Mouse (Mus musculus): ENCODE data around the gene Crcp. TPM values are rescaled to one million over a fixed set of nuclear protein-coding genes. Genes with fewer than 3 reads are reported as not detected.

Gene Crcp
- polyA plus RNA-seq, 1 experiment from 2014 or later = 86.8 TPM

- no peak for ATAC-seq
- H3K4me3 ChIP-seq (ENCODE audit: low read depth, low read length) = no peak overlapping the region
- no peaks in the 10 kb centered on the region for H3K9me3 ChIP-seq (replicated peaks; ENCODE audit: control insufficient read depth, low read length, poor library complexity, severe bottlenecking)
- no peak overlapping the region for H3K9ac ChIP-seq (ENCODE audit: low read depth, low read length)
- WGBS = 83% methylated on average over 8 of the region's 8 CpGs
- no peak overlapping the region for H3K4me2 ChIP-seq (ENCODE audit: low read length)
- H3K36me3 ChIP-seq (ENCODE audit: control insufficient read depth, insufficient read depth, low read length) = 0 out of 2 replicates have a peak, but pooled peaks cover 2% of the 10 kb centered on the region
- peaks cover 5% of the 10 kb centered on the region; the same call in 1 of the 2 replicates for H3K4me1 ChIP-seq (ENCODE audit: control insufficient read depth, insufficient read depth, low read length)
- H3K27ac ChIP-seq (ENCODE audit: low read length) = no peak overlapping the region
- no peaks in the 10 kb centered on the region for H3K27me3 ChIP-seq (ENCODE audit: control insufficient read depth, insufficient read depth, low read depth, low read length)
Measured at GRCm38 (mm10) chr5:130019461-130019860, 9.6 kb upstream of the Crcp start.

GRCm38 (mm10) chr5:130021361-130021966 lies 7.6 kb upstream of the Crcp start:
- no peak overlapping the region for H3K9ac ChIP-seq (ENCODE audit: low read depth, low read length)
- peaks cover 5% of the 10 kb centered on the region; the same call in 1 of the 2 replicates for H3K4me1 ChIP-seq (ENCODE audit: control insufficient read depth, insufficient read depth, low read length)
- no peaks in the 10 kb centered on the region for H3K27me3 ChIP-seq (ENCODE audit: control insufficient read depth, insufficient read depth, low read depth, low read length)
- 71% methylated on average over 5 of the region's 5 CpGs for WGBS
- H3K9me3 ChIP-seq (replicated peaks; ENCODE audit: control insufficient read depth, low read length, poor library complexity, severe bottlenecking) = no peaks in the 10 kb centered on the region
- 0 out of 2 replicates have a peak, but pooled peaks cover 2% of the 10 kb centered on the region for H3K36me3 ChIP-seq (ENCODE audit: control insufficient read depth, insufficient read depth, low read length)
- no peak overlapping the region for H3K27ac ChIP-seq (ENCODE audit: low read length)
- H3K4me3 ChIP-seq (ENCODE audit: low read depth, low read length) = no peak overlapping the region
- H3K4me2 ChIP-seq (ENCODE audit: low read length) = no peak overlapping the region
- no peak for ATAC-seq

- Histone ChIP-seq H3K4me1 (ENCODE audit: control insufficient read depth, insufficient read depth, low read length) (peaks cover 5% of the 10 kb centered on the region; the same call in 1 of the 2 replicates), H3K27ac (ENCODE audit: low read length) (no peak overlapping the region)
Measured at GRCm38 (mm10) chr5:130022366-130022765, 6.7 kb upstream of the Crcp start.

DNA sequence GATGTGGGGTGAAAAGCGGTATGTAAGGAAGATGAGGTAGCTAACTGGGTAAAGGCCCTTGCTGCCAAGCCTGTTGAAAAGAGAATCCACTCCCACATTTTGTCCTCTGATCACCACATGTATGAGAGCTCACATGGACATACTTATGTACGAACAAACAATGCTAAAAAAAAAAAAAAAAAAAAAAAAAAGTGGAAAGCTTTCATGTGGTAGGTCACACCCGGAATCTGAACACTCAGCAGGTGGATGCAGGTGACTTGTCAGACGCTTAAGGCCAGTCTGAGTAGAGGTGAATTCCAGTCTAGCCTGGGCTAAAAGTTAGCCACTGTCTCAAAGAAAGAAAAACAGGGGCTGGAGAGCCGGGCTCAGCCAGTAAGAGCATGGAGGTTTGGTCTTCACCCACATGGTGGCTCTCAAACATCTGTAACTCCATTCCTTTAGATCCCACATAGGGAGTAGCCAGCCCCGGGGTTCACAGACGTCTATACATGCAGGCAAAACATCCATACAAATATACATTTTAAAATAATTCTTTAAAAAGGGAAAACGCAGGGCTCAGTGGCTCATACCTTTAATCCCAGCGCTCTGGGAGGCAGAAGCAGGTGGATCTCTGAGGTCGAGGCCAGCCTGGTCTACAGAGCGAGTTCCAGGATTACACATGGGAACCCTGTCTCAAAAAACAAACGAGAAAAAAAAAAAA lies 5.9 kb upstream of the Crcp start:
- H3K4me2 ChIP-seq (ENCODE audit: low read length) = peak overlapping the region; percentile 90
- H3K4me1 ChIP-seq (ENCODE audit: control insufficient read depth, insufficient read depth, low read length) = peaks cover 5% of the 10 kb centered on the region; the same call in 1 of the 2 replicates
- H3K9me3 ChIP-seq (replicated peaks; ENCODE audit: control insufficient read depth, low read length, poor library complexity, severe bottlenecking) = no peaks in the 10 kb centered on the region
- H3K36me3 ChIP-seq (ENCODE audit: control insufficient read depth, insufficient read depth, low read length) = 0 out of 2 replicates have a peak, but pooled peaks cover under 1% of the 10 kb centered on the region
- peak overlapping the region; percentile 59 for H3K4me3 ChIP-seq (ENCODE audit: low read depth, low read length)
- H3K27ac ChIP-seq (ENCODE audit: low read length) = no peak overlapping the region
- WGBS = 39% methylated on average over 12 of the region's 12 CpGs
- peak overlapping the region; percentile 73; the same call in 1 of the 2 replicates for H3K9ac ChIP-seq (ENCODE audit: low read depth, low read length)
- peaks cover 3% of the 10 kb centered on the region; the same call in 1 of the 2 replicates for H3K27me3 ChIP-seq (ENCODE audit: control insufficient read depth, insufficient read depth, low read depth, low read length)
- ATAC-seq = 0 out of 2 replicates have a peak, but pooled peaks have one; percentile 8

More at GRCm38 (mm10) chr5:130022366-130022765, 6.7 kb upstream of the Crcp start:
- Histone ChIP-seq H3K4me2 (ENCODE audit: low read length) (no peak overlapping the region), H3K36me3 (ENCODE audit: control insufficient read depth, insufficient read depth, low read length) (0 out of 2 replicates have a peak, but pooled peaks cover 2% of the 10 kb centered on the region), H3K27me3 (ENCODE audit: control insufficient read depth, insufficient read depth, low read depth, low read length) (peaks cover 3% of the 10 kb centered on the region; the same call in 1 of the 2 replicates), H3K9ac (ENCODE audit: low read depth, low read length) (no peak overlapping the region), H3K4me3 (ENCODE audit: low read depth, low read length) (no peak overlapping the region), H3K9me3 (replicated peaks; ENCODE audit: control insufficient read depth, low read length, poor library complexity, severe bottlenecking) (no peaks in the 10 kb centered on the region)
- 78% methylated on average over 7 of the region's 7 CpGs for WGBS
- ATAC-seq = no peak

- Histone ChIP-seq H3K27me3 (ENCODE audit: control insufficient read depth, insufficient read depth, low read depth, low read length) (peaks cover 3% of the 10 kb centered on the region; the same call in 1 of the 2 replicates), H3K9ac (ENCODE audit: low read depth, low read length) (peak overlapping the region; percentile 73), H3K4me1 (ENCODE audit: control insufficient read depth, insufficient read depth, low read length) (peaks cover 5% of the 10 kb centered on the region; the same call in 1 of the 2 replicates), H3K9me3 (replicated peaks; ENCODE audit: control insufficient read depth, low read length, poor library complexity, severe bottlenecking) (no peaks in the 10 kb centered on the region), H3K27ac (ENCODE audit: low read length) (peak overlapping the region; percentile 79), H3K36me3 (ENCODE audit: control insufficient read depth, insufficient read depth, low read length) (no peaks in the 10 kb centered on the region), H3K4me2 (ENCODE audit: low read length) (peak overlapping the region; percentile 90), H3K4me3 (ENCODE audit: low read depth, low read length) (peak overlapping the region; percentile 59)
- ATAC-seq = peak; percentile 94
- 0% methylated on average over 32 of the region's 32 CpGs for WGBS
Measured at GRCm38 (mm10) chr5:130023767-130024539, 5.1 kb upstream of the Crcp start.

- H3K4me1 ChIP-seq (ENCODE audit: control insufficient read depth, insufficient read depth, low read length) = peaks cover 11% of the 10 kb centered on the region
- ATAC-seq = no peak
- H3K9ac ChIP-seq (ENCODE audit: low read depth, low read length) = no peak overlapping the region
- H3K4me2 ChIP-seq (ENCODE audit: low read length) = no peak overlapping the region
- WGBS = 76% methylated on average over 5 of the region's 5 CpGs
- no peak overlapping the region for H3K4me3 ChIP-seq (ENCODE audit: low read depth, low read length)
- H3K27me3 ChIP-seq (ENCODE audit: control insufficient read depth, insufficient read depth, low read depth, low read length) = peaks cover 3% of the 10 kb centered on the region; the same call in 1 of the 2 replicates
- no peaks in the 10 kb centered on the region for H3K36me3 ChIP-seq (ENCODE audit: control insufficient read depth, insufficient read depth, low read length)
- no peaks in the 10 kb centered on the region for H3K9me3 ChIP-seq (replicated peaks; ENCODE audit: control insufficient read depth, low read length, poor library complexity, severe bottlenecking)
- no peak overlapping the region for H3K27ac ChIP-seq (ENCODE audit: low read length)
Measured at GRCm38 (mm10) chr5:130027134-130027533, 2.0 kb upstream of the Crcp start.

DNA sequence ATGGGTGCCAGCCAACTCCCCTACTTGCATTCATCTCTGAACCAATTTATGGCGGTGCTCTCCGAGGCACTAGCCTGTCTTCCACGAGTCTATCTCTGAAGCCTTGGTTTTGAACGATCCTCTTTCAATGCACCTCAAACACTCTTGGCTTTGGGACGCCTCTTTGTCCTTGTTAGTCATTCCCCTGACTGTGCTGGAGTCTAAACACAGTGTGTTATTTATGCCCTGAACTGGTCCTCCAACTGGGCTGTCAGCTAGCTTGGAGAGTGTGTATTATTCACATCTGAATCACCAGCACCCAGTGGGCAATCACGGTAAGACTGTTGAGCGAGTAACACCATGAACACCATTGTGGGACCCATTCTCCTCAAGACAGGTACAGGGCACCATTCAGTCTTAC lies 1.4 kb upstream of the Crcp start:
- Histone ChIP-seq H3K36me3 (ENCODE audit: control insufficient read depth, insufficient read depth, low read length) (no peaks in the 10 kb centered on the region), H3K4me2 (ENCODE audit: low read length) (no peak overlapping the region), H3K9me3 (replicated peaks; ENCODE audit: control insufficient read depth, low read length, poor library complexity, severe bottlenecking) (no peaks in the 10 kb centered on the region), H3K4me3 (ENCODE audit: low read depth, low read length) (no peak overlapping the region), H3K9ac (ENCODE audit: low read depth, low read length) (no peak overlapping the region), H3K4me1 (ENCODE audit: control insufficient read depth, insufficient read depth, low read length) (peaks cover 11% of the 10 kb centered on the region), H3K27me3 (ENCODE audit: control insufficient read depth, insufficient read depth, low read depth, low read length) (peaks cover 3% of the 10 kb centered on the region; the same call in 1 of the 2 replicates), H3K27ac (ENCODE audit: low read length) (no peak overlapping the region)
- 86% methylated on average over 7 of the region's 7 CpGs for WGBS
- ATAC-seq = no peak

GRCm38 (mm10) chr5:130031410-130032390 lies 2.6 kb downstream of the Crcp start:
- no peak overlapping the region for H3K4me2 ChIP-seq (ENCODE audit: low read length)
- no peak overlapping the region for H3K9ac ChIP-seq (ENCODE audit: low read depth, low read length)
- no peak for ATAC-seq
- H3K4me3 ChIP-seq (ENCODE audit: low read depth, low read length) = no peak overlapping the region
- 95% methylated on average over 19 of the region's 19 CpGs for WGBS
- no peak overlapping the region for H3K27ac ChIP-seq (ENCODE audit: low read length)
- peaks cover 7% of the 10 kb centered on the region; the same call in 1 of the 2 replicates for H3K4me1 ChIP-seq (ENCODE audit: control insufficient read depth, insufficient read depth, low read length)
- H3K27me3 ChIP-seq (ENCODE audit: control insufficient read depth, insufficient read depth, low read depth, low read length) = peaks cover 3% of the 10 kb centered on the region; the same call in 1 of the 2 replicates
- no peaks in the 10 kb centered on the region for H3K36me3 ChIP-seq (ENCODE audit: control insufficient read depth, insufficient read depth, low read length)
- H3K9me3 ChIP-seq (replicated peaks; ENCODE audit: control insufficient read depth, low read length, poor library complexity, severe bottlenecking) = no peaks in the 10 kb centered on the region

Data from midbrain, embryonic 16.5 days (tissue).